ENCODE assay signal across 20 mouse cellular contexts in genomic region chr4:115937061-115937976, GRCm38 (mm10). TPM values are rescaled to one million over a fixed set of nuclear protein-coding genes. Genes with fewer than 3 reads are reported as not detected.
DNase-seq lines count a peak whose midpoint lies in the region; ATAC-seq and TF ChIP-seq lines count a peak whose summit lies in the region.
"Had no signal": no experiment of that assay in that cellular context is flagged by ENCODE, and none has a peak within 500 bp of the region (broad histone marks: within the 10 kb centered on the region; RNA-seq: fewer than 3 reads in every experiment).

No protein-coding gene starts in this region.

- H3K4me2 ChIP-seq in heart, embryonic 13.5 days: peak overlapping the region; percentile 48; the same call in 1 of the 2 replicates
- no peak overlapping the region for H3K4me2 ChIP-seq in neural tube, embryonic 11.5 days (ENCODE audit: low read depth)
- no peak overlapping the region for H3K4me2 ChIP-seq in hindbrain, embryonic 16.5 days (ENCODE audit: low read length)
- 0 out of 2 replicates have a peak overlapping the region, but pooled peaks have one; percentile 4 for H3K4me2 ChIP-seq in midbrain, postnatal 0 days (ENCODE audit: low read depth, low read length, poor library complexity, severe bottlenecking)
- H3K4me2 ChIP-seq: stomach, embryonic 15.5 days had no signal

- no peak overlapping the region for H3K27ac ChIP-seq in heart, embryonic 13.5 days (replicated peaks)
- H3K27ac ChIP-seq in neural tube, embryonic 11.5 days (ENCODE audit: low read depth, low read length): no peak overlapping the region
- no peak overlapping the region for H3K27ac ChIP-seq in hindbrain, embryonic 16.5 days (ENCODE audit: low read depth, low read length)
- no peak overlapping the region for H3K27ac ChIP-seq in midbrain, postnatal 0 days (ENCODE audit: low read depth, low read length)
- H3K27ac ChIP-seq: layer of hippocampus, adult 2 months; stomach, embryonic 15.5 days had no signal

- H3K27me3 ChIP-seq in heart, embryonic 13.5 days (replicated peaks): peaks cover 100% of the 10 kb centered on the region
- peaks cover 99% of the 10 kb centered on the region for H3K27me3 ChIP-seq in neural tube, embryonic 11.5 days (ENCODE audit: control insufficient read depth, insufficient read depth, low read length)
- H3K27me3 ChIP-seq in hindbrain, embryonic 16.5 days (replicated peaks; ENCODE audit: control insufficient read depth, insufficient read depth, low read length): peaks cover 65% of the 10 kb centered on the region
- H3K27me3 ChIP-seq in midbrain, postnatal 0 days (ENCODE audit: insufficient read depth, low read length): peaks cover 64% of the 10 kb centered on the region

- no peak for ATAC-seq in heart, embryonic 13.5 days (ENCODE audit: extremely low read depth, insufficient number of reproducible peaks, low FRiP score, low TSS enrichment)
- ATAC-seq in neural tube, embryonic 11.5 days (ENCODE audit: insufficient read depth, low FRiP score, low TSS enrichment): no peak
- no peak for ATAC-seq in hindbrain, embryonic 16.5 days
- no peak for ATAC-seq in midbrain, postnatal 0 days (ENCODE audit: low FRiP score)
- ATAC-seq: Patski had no signal

- peaks cover 29% of the 10 kb centered on the region for H3K4me1 ChIP-seq in heart, embryonic 13.5 days
- peaks cover 15% of the 10 kb centered on the region for H3K4me1 ChIP-seq in neural tube, embryonic 11.5 days (ENCODE audit: control insufficient read depth, insufficient read depth, low read length)
- H3K4me1 ChIP-seq in hindbrain, embryonic 16.5 days (ENCODE audit: control insufficient read depth, insufficient read depth, low read depth, low read length): peaks cover 17% of the 10 kb centered on the region
- 0 out of 2 replicates have a peak, but pooled peaks cover 4% of the 10 kb centered on the region for H3K4me1 ChIP-seq in midbrain, postnatal 0 days (ENCODE audit: insufficient read depth, low read length)

- no peak for TF ChIP-seq CTCF in midbrain, postnatal 0 days (IDR thresholded peaks at IDR 0.05)

- H3K36me3 ChIP-seq in heart, embryonic 13.5 days: no peaks in the 10 kb centered on the region
- no peaks in the 10 kb centered on the region for H3K36me3 ChIP-seq in neural tube, embryonic 11.5 days (ENCODE audit: control insufficient read depth, insufficient read depth, low read length)
- H3K36me3 ChIP-seq in hindbrain, embryonic 16.5 days (ENCODE audit: control insufficient read depth, insufficient read depth, low read length): no peaks in the 10 kb centered on the region
- H3K36me3 ChIP-seq in midbrain, postnatal 0 days (ENCODE audit: insufficient read depth, low read length): no peaks in the 10 kb centered on the region
- H3K36me3 ChIP-seq: stomach, embryonic 15.5 days had no signal

- no peaks in the 10 kb centered on the region for H3K9me3 ChIP-seq in heart, embryonic 13.5 days
- no peaks in the 10 kb centered on the region for H3K9me3 ChIP-seq in neural tube, embryonic 11.5 days (ENCODE audit: control insufficient read depth, low read length)
- H3K9me3 ChIP-seq in hindbrain, embryonic 16.5 days (ENCODE audit: control insufficient read depth, low read length): no peaks in the 10 kb centered on the region
- no peaks in the 10 kb centered on the region for H3K9me3 ChIP-seq in midbrain, postnatal 0 days (ENCODE audit: low read length)
- H3K9me3 ChIP-seq: stomach, embryonic 15.5 days had no signal

- H3K9ac ChIP-seq in heart, embryonic 13.5 days: no peak overlapping the region
- no peak overlapping the region for H3K9ac ChIP-seq in neural tube, embryonic 11.5 days (ENCODE audit: low read length)
- H3K9ac ChIP-seq in hindbrain, embryonic 16.5 days (ENCODE audit: low read depth, low read length): no peak overlapping the region
- H3K9ac ChIP-seq in midbrain, postnatal 0 days (replicated peaks; ENCODE audit: low read length, poor library complexity, severe bottlenecking): no peak overlapping the region
- H3K9ac ChIP-seq: stomach, embryonic 15.5 days had no signal

- peak overlapping the region; percentile 28 for H3K4me3 ChIP-seq in heart, embryonic 13.5 days
- H3K4me3 ChIP-seq in neural tube, embryonic 11.5 days (ENCODE audit: low read depth, low read length): no peak overlapping the region
- H3K4me3 ChIP-seq in hindbrain, embryonic 16.5 days (ENCODE audit: low read length): peak overlapping the region; percentile 1; the same call in 1 of the 2 replicates
- H3K4me3 ChIP-seq in midbrain, postnatal 0 days (ENCODE audit: low read depth, low read length): peak overlapping the region; percentile 20
- H3K4me3 ChIP-seq: layer of hippocampus, adult 2 months; stomach, embryonic 15.5 days had no signal

- DNase-seq in heart, postnatal 25 days (ENCODE audit: low spot score): no peak
- DNase-seq in neural tube, embryonic 11.5 days (ENCODE audit: low spot score): peak; percentile 48
- DNase-seq in neural tube, embryonic 10.5 days (ENCODE audit: extremely low spot score, low spot score): no peak
- DNase-seq in midbrain, postnatal 0 days (ENCODE audit: low spot score): no peak
- DNase-seq in left cerebral cortex, postnatal 25 days (ENCODE audit: low spot score in 2 of 2): no peak
- no peak for DNase-seq in urinary bladder, postnatal 14 days (ENCODE audit: low spot score)
- DNase-seq: gastrocnemius, postnatal 14 days; kidney, adult 11 months; lung, adult 18-20 months had no signal

- intact Hi-C loops in heart, postnatal 25 days (cut with DNase I): no loop called here
- intact Hi-C loops in left cerebral cortex, postnatal 25 days (cut with DNase I): loop anchor here (2.0 to 5.0 kb wide), 2 partner anchors 879 to 1030 kb away; partner anchors contain the start of gene Foxd2

- WGBS in heart, embryonic 13.5 days: 6% methylated on average over 19 of the region's 19 CpGs
- WGBS in neural tube, embryonic 11.5 days: 2% methylated on average over 19 of the region's 19 CpGs
- 4% methylated on average over 19 of the region's 19 CpGs for WGBS in hindbrain, embryonic 16.5 days
- WGBS in midbrain, postnatal 0 days: 14% methylated on average over 19 of the region's 19 CpGs

RNA-seq across cellular contexts. Expression of gene Dmbx1, which starts 2.4 kb away (rescaled TPM):
- polyA plus RNA-seq in heart, embryonic 13.5 days (2015; fragmentation: Nextera tagmentation; extraction: Ambion mirVana): 0.05 TPM in 1 of 2 replicates, not detected in the other
- not detected for total RNA-seq in heart, postnatal 25 days (2021)
- 0.38 and 0.77 TPM in 2 replicates for polyA plus RNA-seq in neural tube, embryonic 11.5 days (2014; fragmentation: Nextera tagmentation; extraction: Ambion mirVana)
- 5.8 and 6.8 TPM in 2 replicates for polyA plus RNA-seq in hindbrain, embryonic 16.5 days (2015; fragmentation: Nextera tagmentation; extraction: Ambion mirVana)
- 9.6 and 10.3 TPM in 2 replicates for total RNA-seq in midbrain, postnatal 0 days (2014; rRNA removed)
- 7.7 and 8.7 TPM in 2 replicates for polyA plus RNA-seq in midbrain, postnatal 0 days (2015; fragmentation: Nextera tagmentation; extraction: Ambion mirVana)
- total RNA-seq in left cerebral cortex, postnatal 25 days (2021): not detected
- total RNA-seq: adrenal gland, postnatal 10 days; common myeloid progenitor, adult 5-6 weeks; gastrocnemius, postnatal 14 days; layer of hippocampus, adult 2 months; left cerebral cortex, postnatal 36 days; monocyte, adult 5-6 weeks had no signal
- polyA plus RNA-seq: Patski; urinary bladder, adult 2 months had no signal

RNA-seq across cellular contexts. Expression of gene 6430628N08Rik, which starts 46.9 kb away (rescaled TPM):
- polyA plus RNA-seq in heart, embryonic 13.5 days (2015; fragmentation: Nextera tagmentation; extraction: Ambion mirVana): not detected in 2 replicates
- total RNA-seq in heart, postnatal 25 days (2021): not detected
- polyA plus RNA-seq in neural tube, embryonic 11.5 days (2014; fragmentation: Nextera tagmentation; extraction: Ambion mirVana): not detected in 2 replicates
- polyA plus RNA-seq in hindbrain, embryonic 16.5 days (2015; fragmentation: Nextera tagmentation; extraction: Ambion mirVana): 0.41 and 0.44 TPM in 2 replicates
- 0.33 and 0.66 TPM in 2 replicates for total RNA-seq in midbrain, postnatal 0 days (2014; rRNA removed)
- polyA plus RNA-seq in midbrain, postnatal 0 days (2015; fragmentation: Nextera tagmentation; extraction: Ambion mirVana): 0.94 and 1.2 TPM in 2 replicates
- total RNA-seq in left cerebral cortex, postnatal 25 days (2021): under 1 TPM; 0.27 to 0.37 TPM
- total RNA-seq: adrenal gland, postnatal 10 days; common myeloid progenitor, adult 5-6 weeks; gastrocnemius, postnatal 14 days; layer of hippocampus, adult 2 months; monocyte, adult 5-6 weeks had no signal
- polyA plus RNA-seq: forebrain, embryonic 11.5 days; Patski; stomach, embryonic 15.5 days; urinary bladder, adult 2 months had no signal

RNA-seq across cellular contexts. Expression of gene Kncn, which starts 53.1 kb away (rescaled TPM):
- polyA plus RNA-seq in heart, embryonic 13.5 days (2015; fragmentation: Nextera tagmentation; extraction: Ambion mirVana): not detected in 2 replicates
- total RNA-seq in heart, postnatal 25 days (2021): not detected
- polyA plus RNA-seq in neural tube, embryonic 11.5 days (2014; fragmentation: Nextera tagmentation; extraction: Ambion mirVana): not detected in 2 replicates
- polyA plus RNA-seq in hindbrain, embryonic 16.5 days (2015; fragmentation: Nextera tagmentation; extraction: Ambion mirVana): 0.45 TPM in 1 of 2 replicates, not detected in the other
- total RNA-seq in midbrain, postnatal 0 days (2014; rRNA removed): 0.09 and 0.11 TPM in 2 replicates
- polyA plus RNA-seq in midbrain, postnatal 0 days (2015; fragmentation: Nextera tagmentation; extraction: Ambion mirVana): 0.16 and 0.25 TPM in 2 replicates
- under 1 TPM; 0.21 to 0.23 TPM for total RNA-seq in left cerebral cortex, postnatal 25 days (2021)
- total RNA-seq: adrenal gland, postnatal 10 days; common myeloid progenitor, adult 5-6 weeks; gastrocnemius, postnatal 14 days; monocyte, adult 5-6 weeks had no signal
- polyA plus RNA-seq: forebrain, embryonic 11.5 days; Patski; stomach, embryonic 15.5 days; urinary bladder, adult 2 months had no signal

Comparison
In these comparisons a context has a peak if more than half of its experiments do, and no peak if none do; other contexts are left out.
1. H3K4me2 ChIP-seq: peak in heart, embryonic 13.5 days (single experiment) and midbrain, postnatal 0 days (single experiment); none in neural tube, embryonic 11.5 days (single experiment) and hindbrain, embryonic 16.5 days (single experiment).